Mouse (Mus musculus) adrenal gland, adult 2 months (tissue): ENCODE measurements around the gene Kif11. TPM values are rescaled to one million over a fixed set of nuclear protein-coding genes. Genes with fewer than 3 reads are reported as not detected.

Source experiments
- DNase-seq: peaks from one replicate; pipeline ENCODE4 v3.0.0; 2021
- long read RNA-seq: library from polyadenylated mRNA; stranded (forward); transcript quantifications from one replicate; pipeline ENCODE4 v2.0.0, GENCODE M21; 2021
- polyA plus RNA-seq: library from polyadenylated mRNA; depleted of rRNA; stranded (reverse); fragments of >200 nt; gene quantifications from 2 replicates; pipeline ENCODE4 v1.2.3, GENCODE M21; 2012; rRNA removed
- total RNA-seq, 2 experiments: library from RNA; stranded (reverse); gene quantifications; 2 replicates each; pipeline ENCODE4 v1.2.3; 2021

Kif11 gene
- total RNA-seq (1 to 10 TPM; 1.1 to 1.6 TPM), polyA plus RNA-seq (0.04 and 0.22 TPM in 2 replicates)
- long read RNA-seq, result 0 reads

DNA sequence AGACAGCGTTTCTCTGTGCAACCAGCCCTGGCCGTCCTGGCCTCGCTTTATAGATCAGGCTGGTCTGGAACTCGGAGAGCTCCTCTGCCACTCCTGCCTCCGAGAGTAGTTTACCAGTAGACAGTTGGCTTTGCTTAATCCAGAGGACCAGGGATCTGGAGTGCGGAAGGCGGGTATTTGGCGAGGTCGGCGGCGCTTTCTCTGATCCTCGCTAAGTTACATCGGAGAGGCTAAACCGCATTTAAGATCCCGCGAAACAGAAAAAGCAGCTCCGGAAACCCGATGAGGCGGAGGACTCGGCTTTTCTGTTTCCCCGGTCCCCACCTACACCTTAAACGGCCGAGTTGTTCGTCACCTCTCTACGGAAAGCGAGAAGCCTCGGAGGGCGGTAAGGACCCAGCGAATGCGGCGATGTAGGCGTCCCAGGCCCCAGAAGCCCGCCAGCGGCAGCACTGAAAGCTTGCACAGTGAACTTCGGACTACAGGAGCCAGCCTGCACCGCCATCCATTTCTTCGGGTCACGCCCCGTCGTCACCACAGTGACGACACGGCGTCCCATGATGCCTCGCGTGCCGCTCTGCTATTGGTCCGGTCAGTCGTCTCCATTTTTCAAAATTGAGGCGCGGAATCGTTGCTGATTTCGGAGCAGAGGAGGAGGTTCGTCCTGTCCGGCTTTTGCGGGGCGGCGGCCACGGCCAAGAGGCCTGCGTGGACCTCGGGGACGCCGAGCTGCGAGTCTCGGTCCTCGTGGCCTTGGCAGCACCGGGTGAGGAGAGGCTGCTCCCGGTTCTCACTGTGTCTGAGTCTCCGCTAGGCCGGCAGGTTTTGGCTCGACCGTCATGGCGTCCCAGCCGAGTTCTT lies at the start of gene Kif11:
Gene Kif11 (plus strand): TSS at position 649 of the 861 bp plus-strand sequence.
- DNase-seq, result peak; percentile 96

DNA sequence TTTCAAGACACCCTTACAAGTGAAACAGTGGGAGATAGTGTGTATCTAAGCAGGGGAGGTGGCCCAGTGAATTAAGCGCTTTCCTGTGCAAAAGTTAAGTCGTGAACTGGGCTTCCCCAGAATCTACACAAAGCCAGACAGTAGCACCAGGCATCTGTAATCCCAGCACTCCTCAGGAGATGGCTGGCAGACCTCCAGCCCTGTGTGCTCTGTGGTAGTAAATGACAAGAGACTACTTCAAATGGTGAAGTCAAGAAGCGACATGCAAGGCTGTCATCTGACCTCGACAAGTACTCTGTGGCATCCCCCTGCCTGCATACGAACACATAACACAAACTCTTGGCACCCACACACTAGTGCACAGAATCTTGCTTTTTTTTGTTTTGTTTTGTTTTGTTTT lies 49.0 kb upstream of the Kif11 start:
- DNase-seq, result no peak

DNA sequence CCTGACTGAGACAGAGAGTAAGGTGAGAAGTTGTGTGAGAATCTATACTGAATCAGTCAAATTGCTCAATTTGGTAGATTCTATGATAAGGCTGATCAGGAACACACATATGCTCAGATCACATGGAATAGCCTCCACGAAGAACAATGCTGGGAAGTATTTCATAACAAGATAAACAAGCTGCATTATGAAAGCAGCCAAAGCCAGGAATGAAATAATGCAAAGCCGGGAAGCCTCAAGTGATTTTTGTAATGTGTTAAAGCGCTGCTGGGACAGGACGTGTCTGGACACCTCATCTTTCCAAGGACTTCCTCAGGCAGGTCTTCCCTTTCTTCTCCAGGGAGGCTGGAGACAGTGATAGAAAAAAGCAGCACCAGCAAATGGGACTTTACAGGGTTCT lies 43.5 kb upstream of the Kif11 start:
- no peak for DNase-seq

DNA sequence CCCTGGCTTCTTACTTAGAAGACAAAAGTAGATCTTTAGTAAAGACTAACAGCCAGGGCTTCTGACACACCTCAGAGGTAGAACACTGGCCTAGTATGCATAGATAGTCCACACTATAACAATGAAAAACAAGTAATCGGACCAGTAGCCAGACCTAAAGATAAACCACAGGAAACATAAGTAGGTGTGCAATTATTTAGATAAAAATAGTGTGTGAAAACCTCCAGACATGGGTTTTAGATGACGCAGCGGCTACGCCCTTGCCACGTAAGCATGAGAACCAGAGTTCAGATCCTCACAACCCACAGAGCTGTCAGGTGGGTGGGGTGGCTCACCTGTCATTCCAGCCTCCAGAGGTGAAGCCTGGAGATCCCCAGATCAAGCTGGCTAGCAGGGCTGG lies 42.8 kb upstream of the Kif11 start:
- no peak for DNase-seq

DNA sequence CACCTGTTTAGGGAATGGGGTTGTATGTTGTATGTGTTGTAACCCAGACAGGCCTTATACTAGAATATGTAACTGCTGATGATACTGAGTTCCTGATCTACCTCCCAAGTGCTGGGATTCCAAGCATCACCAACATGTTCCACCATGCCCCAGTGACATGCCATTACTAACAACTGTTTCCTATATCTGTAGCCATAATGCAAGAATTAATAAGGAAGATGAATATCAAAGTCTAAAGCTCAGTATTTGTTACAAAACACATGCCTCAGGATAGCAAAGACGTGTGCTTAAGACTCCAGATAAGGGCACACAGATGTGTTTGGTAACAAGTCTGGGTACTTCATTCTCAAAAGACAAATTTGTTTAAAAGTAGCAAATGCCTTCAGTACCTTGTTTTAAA lies 40.8 kb upstream of the Kif11 start:
- no peak for DNase-seq

DNA sequence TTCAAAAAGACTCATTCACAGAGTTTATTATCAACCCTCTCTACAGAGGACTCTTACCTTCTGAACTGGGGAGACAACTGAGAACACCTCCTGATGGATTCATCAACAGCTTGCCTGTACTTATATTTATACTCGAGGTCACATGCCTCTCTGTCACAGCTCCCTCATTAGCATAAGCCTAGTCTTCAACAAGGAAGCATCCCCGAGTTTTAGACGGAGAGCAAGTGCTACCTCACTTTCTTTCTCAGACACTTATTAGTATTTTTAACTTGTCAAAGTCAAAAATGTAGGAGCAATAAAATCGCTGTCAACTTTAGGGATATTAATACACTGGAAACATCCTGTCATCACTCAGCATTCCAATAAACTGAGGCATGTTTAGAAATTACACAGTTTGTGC lies 38.5 kb upstream of the Kif11 start, which contains the start of gene Ide:
Gene Ide (minus strand): TSS at position 101 of the 400 bp plus-strand sequence.
- no peak for DNase-seq

DNA sequence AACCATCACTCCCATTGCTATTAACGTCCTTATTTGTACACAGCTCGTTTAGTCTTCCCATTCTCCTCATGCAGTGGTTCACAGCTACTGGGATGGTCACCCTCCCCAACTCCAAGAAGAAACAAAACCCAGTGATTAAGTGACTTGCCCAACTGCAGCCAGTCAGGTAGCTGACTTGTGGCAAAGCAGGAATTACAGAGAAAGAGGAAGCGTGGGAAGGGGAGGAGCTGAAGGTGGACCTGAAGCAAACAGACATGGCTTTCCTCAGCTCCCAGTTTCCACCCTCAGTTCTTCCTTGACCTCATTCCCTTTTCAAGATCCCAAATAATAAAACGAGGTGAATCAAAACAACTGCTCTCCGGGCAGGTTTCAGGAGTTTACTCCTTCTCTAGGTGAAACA lies 35.7 kb upstream of the Kif11 start:
- DNase-seq, result no peak

DNA sequence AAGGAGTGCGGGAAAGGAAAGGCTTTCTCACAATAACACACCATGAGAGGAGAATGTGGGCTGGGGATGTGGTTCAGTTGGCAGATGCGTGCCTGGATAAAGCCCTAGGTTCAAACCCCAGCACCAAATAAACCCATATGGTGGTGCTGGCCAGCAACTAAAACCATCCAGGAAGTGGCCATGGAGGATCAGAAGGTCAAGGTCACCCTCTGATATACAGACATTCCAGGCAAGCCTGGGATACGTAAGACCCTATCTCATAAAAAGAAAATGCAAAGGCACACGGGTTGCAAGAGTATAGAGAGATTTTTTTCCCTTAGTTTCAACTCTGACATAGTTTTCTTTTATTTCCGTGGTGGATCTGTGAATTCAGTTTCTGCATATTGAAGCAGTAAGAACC lies 35.3 kb upstream of the Kif11 start:
- no peak for DNase-seq

DNA sequence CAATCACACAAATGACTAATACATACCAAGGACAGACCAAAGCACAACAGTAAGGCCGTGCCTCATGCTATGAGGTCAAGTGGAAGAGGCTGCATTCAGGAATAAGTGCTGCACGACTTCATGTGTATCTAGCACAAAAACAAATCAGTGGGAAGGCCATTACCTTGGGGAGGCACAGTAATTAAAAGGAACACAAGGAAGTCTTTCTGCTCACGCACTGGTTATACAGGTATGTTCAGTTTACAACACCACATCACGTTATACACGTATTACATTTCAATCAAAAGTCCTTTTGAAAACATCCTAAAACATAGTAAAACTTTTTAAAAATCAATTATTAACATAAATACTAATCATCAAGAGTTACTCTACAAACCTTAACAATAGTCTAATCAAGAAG lies 32.3 kb upstream of the Kif11 start:
- DNase-seq, result peak; percentile 43

DNA sequence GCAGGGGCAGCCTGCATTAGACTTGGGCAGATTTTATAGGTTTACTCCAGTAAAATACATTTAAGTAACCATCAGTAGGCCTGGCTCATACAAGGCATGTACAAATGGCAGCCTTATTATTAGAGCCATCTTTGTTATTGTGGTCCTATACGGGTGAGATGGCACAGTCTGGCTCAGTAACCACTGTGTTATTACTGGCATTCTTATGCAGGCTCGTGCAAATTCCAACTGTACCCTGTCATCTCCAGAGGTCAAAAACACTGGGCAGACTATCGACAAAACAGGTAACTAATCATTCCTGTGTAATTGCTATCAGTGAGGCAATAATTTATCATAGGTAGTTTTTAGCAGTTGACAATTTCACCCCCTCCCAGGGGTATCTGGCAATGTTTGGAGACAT lies 29.9 kb upstream of the Kif11 start:
- no peak for DNase-seq

DNA sequence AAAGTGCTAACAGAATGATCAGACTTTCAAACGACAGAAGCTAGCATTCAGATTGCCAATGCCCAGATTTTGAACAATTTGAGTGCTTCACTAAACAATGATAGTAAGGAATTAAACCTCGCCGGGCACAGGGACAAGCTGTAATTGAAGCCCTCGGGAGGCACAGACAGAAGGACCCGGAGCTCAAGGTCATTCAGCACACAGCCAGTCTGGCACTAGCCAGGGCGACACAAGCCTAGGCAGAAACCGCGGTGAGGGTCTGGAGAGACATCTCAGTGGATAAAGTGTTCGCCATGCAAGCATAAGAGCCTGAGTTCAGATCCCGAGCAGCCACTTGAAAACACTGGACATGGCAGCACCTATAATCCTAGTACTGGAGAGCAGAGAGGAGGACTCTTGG lies 27.9 kb upstream of the Kif11 start:
- peak; percentile 48 for DNase-seq

DNA sequence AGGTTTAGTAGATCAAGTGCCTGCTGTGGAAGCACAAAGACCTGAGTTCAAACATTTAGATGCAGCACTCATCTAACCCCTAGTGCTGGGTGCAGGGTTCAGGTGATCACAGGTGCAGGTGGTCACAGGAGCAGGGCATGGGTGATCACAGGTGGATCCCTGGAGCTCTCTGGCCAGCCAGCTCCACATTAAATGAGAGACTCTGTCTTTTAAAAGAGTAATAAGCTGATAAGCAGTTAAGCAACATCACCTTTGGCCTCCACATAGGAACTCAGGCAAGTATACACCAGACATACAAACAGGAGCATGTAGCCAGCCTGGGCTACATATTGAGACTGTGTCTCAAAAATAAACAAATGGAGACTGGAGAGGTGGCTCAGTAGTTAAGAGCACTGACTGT lies 27.3 kb upstream of the Kif11 start:
- DNase-seq, result no peak

DNA sequence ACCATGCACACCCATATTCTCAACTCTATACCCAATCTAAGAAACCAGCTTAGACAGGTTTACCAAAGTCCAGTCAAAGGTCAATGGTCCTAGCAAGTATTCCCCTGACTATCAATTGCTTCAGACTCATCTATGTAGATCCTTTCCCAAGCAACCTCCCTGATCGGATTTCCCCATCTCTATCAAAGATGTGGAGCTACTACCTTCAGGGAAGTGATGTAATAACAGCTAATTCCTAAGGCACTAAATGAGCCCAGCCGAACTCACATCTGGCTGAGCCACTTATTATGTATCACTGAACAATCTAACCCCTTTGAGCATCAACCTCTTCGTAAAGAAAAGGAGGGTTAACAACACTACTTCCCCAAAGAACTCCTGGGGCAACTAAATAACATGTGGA lies 23.4 kb upstream of the Kif11 start:
- no peak for DNase-seq

DNA sequence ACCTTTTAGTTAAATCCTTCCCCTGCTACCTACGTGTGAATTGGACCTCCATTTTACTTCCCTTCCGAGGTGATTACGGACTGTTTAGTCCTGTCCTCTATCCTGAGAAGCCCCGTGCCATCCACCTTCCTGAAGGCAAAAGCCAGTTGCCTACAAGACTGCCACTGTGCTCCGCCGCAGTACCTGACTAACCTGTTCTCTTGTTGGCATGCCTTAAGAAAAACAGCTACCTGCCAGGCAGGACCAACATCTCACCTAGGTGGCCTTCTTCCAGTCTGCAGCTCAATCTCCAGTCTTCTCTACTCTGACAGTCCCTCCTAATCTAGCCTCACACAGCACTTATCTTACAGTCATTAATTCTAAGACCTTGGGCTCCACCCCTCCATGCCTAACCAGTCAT lies 22.9 kb upstream of the Kif11 start:
- DNase-seq, result no peak

DNA sequence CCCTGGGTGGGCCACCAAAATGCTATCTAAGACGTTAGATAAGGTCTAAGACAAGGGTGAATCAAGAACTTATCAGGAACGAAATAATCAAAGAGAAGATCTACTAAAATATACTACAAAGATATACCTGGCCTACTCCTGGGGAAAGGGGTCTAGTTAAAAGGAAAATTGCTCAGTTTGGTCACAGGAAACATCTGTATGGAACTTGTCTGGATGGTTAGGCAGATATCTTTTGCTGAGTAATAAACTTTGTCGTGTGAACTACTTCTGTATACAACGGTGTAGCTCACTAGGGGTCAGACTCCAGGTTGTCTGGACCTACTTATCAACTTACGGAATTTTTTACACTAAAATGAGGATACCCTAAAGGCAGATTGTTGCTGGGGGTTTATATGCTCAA lies 16.2 kb upstream of the Kif11 start:
- no peak for DNase-seq

DNA sequence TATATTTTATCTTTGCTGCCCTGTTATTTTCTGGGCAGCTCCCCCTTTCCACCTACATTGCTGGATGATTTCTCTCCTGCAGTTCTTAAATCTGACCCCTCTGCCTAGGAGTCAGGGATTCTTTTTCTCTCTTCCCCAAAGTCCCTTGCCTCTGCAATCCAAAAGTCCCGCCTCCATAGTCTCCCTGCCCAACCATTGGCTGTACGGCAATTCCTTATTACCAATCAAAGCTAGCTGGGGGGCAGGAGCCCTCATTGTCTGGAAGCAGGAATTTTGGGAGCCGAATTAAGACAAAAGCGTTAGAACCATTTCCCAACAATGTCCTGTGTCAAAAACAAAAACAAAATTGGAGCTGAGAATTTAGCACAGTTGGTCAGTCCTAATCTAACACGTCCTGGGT lies 13.7 kb upstream of the Kif11 start:
- DNase-seq, result no peak

DNA sequence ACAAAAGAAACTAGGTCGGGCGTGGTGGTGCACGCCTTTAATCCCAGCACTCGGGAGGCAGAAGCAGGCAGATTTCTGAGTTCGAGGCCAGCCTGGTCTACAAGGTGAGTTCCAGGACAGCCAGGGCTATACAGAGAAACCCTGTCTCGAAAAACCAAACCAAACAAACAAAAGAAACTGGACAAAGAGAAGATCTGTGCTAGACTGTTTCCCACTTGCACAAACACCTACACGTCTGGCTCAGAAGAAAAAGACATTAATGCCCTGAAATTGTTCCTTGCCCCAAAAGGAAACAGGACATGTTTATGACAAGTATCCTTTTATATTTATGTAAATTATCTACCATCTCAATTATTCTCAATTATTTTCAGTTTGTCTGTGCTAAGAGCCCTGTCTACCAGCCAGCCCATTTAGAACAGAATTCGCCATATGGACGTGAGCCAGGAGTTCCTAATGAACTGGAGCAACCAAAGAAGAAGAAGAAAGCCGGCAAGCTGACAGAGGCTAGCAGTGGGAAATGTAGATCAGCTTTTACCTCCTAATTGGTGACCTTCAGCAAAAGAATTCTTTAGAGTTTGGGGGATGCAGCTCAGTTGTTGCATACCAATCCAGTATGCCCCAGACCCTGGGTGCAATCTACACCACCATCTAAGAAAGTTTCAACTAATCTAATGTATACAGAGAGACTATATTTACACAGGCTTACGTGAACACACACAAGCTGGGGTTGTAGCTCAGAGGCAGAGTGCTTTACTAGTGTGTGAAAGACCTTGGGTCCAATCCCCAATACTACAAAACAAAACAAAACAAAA lies 12.9 kb upstream of the Kif11 start:
- DNase-seq, result no peak

DNA sequence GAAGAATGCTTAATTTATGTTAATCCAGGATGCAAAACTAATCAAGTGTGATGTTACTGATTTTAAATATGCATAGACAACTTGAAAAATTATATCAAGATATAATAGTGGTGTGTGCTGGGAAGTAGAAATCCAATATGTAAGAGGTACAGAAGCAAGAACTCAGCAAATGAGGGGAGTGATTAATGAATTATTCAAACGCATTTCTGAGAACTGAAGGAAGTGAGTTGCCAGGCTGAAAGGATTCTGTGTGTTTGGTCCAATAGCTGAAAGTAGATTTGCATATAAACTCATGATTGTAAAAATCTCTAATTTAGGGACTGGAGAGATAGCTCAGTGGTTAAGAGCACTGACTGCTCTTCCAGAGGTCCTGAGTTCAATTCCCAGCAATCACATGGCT lies 7.2 kb upstream of the Kif11 start:
- DNase-seq, result no peak

DNA sequence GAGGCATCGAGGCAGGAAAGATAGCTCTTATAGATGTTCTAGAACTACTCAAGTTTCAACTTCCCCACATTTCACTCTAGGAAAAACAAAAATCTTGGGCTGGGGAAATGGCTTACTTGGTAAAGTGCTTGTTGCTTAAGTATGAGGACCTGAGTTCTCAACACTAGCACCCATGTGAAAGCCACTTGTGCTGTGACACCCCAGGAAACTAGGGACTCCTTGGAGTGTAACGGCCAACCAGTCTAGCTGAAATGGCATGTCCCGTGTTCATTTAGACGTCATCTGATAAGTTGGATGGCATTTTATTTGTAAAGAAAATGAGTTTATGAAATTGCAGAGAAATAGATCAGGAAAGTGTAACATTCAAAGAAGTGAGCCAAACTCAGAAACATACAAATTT lies 6.3 kb upstream of the Kif11 start:
- DNase-seq, result no peak

DNA sequence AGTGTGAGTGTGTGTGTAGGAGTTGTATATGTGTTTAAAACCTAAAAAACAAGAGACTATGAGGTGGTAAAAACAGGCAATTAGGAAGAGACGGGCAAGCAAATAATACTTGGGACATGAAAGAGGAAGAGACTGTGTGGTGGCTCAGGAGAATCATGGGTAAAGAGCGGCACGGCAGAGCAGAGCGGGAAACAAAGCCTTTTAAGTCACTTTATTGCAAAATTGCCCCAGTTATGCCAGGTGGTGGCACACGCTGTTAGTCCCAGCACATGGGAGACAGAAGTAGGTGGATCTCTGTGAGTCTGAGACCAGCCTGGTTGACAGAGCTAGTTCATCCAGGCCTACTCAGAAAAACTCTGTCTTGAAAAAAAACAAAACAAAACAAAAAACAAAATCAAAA lies 5.8 kb upstream of the Kif11 start:
- no peak for DNase-seq

DNA sequence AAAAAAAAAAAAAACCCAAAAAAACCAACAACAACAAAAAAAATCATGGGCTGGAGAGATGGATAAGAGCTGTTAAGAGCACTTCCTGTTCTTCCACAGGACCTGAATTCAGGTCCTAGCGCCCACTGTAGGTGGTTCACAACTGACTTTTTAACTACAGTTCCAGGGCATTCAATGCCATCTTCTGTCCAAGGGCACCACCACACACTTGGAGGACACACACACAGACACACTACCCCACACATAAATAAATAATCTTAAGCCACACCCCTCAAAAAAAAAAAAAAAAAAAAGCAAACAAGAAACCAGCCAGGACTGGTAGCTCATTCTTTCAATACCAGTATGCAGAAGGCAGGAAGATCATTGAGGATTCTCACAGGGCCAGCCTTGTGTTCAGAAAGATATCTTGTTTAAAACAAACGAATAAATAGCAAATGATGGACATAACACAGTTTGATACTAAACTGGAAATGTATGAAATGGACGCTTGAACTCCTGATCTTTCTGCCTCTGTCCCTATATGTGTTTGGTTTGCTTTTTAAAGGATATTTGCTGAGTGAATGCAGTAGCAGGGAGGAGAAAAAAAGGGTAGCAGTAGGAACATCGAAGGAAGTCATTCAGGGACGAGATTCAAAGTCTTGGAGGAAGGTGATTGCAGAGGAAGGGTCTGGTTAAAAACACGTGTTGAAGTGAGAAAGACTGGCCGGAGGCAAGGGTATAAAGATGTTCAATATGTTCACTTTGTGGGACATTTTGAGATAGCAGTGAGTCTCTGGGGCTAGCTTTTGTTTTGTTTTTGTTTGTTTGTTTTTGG lies 1.1 kb upstream of the Kif11 start:
- DNase-seq, result no peak

DNA sequence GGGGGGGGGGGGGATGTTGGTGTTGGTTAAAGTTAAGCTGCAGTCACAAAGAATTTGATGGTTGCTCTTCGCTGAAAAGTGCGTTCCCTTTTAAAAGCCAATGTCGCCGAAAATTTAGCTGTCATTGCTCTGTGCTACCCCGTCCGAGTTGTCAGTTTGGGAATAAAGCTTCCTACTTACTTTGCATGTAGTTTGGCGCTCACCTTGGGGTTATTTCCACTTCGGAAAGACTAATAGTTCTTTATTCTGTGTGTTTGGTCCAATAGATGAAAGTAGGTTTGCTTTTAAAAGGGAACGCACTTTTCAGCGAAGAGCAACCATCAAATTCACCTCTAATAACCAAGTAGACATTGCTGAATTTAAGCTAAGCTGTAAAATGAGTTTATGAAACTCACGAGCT lies 638 bp downstream of the Kif11 start:
- no peak for DNase-seq
